Comparison of ENCODE assay signal across 10 mouse cellular contexts in genomic region chr14:50352438-50352837, GRCm38 (mm10). TPM values are rescaled to one million over a fixed set of nuclear protein-coding genes. Genes with fewer than 3 reads are reported as not detected.
DNase-seq lines count a peak whose midpoint lies in the region; ATAC-seq and TF ChIP-seq lines count a peak whose summit lies in the region.
"Had no signal": no experiment of that assay in that cellular context is flagged by ENCODE, and none has a peak within 500 bp of the region (broad histone marks: within the 10 kb centered on the region; RNA-seq: fewer than 3 reads in every experiment).

No protein-coding gene starts in this region.

- no peak for ATAC-seq in intestine, postnatal 0 days
- no peak for ATAC-seq in intestine, embryonic 16.5 days
- ATAC-seq in granulocyte monocyte progenitor cell, adult 5-6 weeks (replicated peaks; ENCODE audit: poor library complexity, severe bottlenecking), result peak; percentile 88

- WGBS in intestine, postnatal 0 days, result 41% methylated on average over 3 of the region's 3 CpGs
- 41% methylated on average over 3 of the region's 3 CpGs for WGBS in intestine, embryonic 16.5 days

- no peak overlapping the region for H3K27ac ChIP-seq in intestine, postnatal 0 days (ENCODE audit: low read depth, low read length)
- no peak overlapping the region for H3K27ac ChIP-seq in intestine, embryonic 16.5 days (ENCODE audit: low read length)
- H3K27ac ChIP-seq: midbrain, embryonic 12.5 days had no signal

- H3K4me3 ChIP-seq in intestine, postnatal 0 days (ENCODE audit: low read depth, low read length), result no peak overlapping the region
- H3K4me3 ChIP-seq in intestine, embryonic 16.5 days (ENCODE audit: low read length), result no peak overlapping the region
- H3K4me3 ChIP-seq: midbrain, embryonic 12.5 days had no signal

- no peak overlapping the region for H3K9ac ChIP-seq in intestine, postnatal 0 days (ENCODE audit: low read depth, low read length)
- H3K9ac ChIP-seq in intestine, embryonic 16.5 days (ENCODE audit: low read depth, low read length), result no peak overlapping the region
- H3K9ac ChIP-seq: midbrain, embryonic 12.5 days had no signal

- TF ChIP-seq CTCF in intestine, postnatal 0 days (IDR thresholded peaks at IDR 0.05; ENCODE audit: low read depth), result peak; percentile 59

- H3K36me3 ChIP-seq in intestine, postnatal 0 days (ENCODE audit: control insufficient read depth, insufficient read depth), result no peaks in the 10 kb centered on the region
- no peaks in the 10 kb centered on the region for H3K36me3 ChIP-seq in intestine, embryonic 16.5 days (ENCODE audit: control insufficient read depth, insufficient read depth, low read length)
- H3K36me3 ChIP-seq: midbrain, embryonic 12.5 days had no signal

- H3K27me3 ChIP-seq in intestine, postnatal 0 days (replicated peaks; ENCODE audit: control insufficient read depth, insufficient read depth, low read length), result no peaks in the 10 kb centered on the region
- H3K27me3 ChIP-seq in intestine, embryonic 16.5 days (replicated peaks; ENCODE audit: control insufficient read depth, insufficient read depth, low read length), result no peaks in the 10 kb centered on the region
- H3K27me3 ChIP-seq: midbrain, embryonic 12.5 days had no signal

- DNase-seq in 3T3-L1 (ENCODE audit: low read depth, low spot score) (peak; percentile 19), MEL-GATA-1-ER (ENCODE audit: extremely low read depth, low read depth) (peak; percentile 6)
- no peak for DNase-seq in frontal cortex, postnatal 36 days (ENCODE audit: low spot score in 2 of 2)
- DNase-seq in right cerebral cortex, postnatal 36 days (ENCODE audit: low spot score in 2 of 2), result no peak
- no peak for DNase-seq in layer of hippocampus, adult 18-20 months (ENCODE audit: low spot score in 2 of 2)

- H3K9me3 ChIP-seq in intestine, postnatal 0 days (ENCODE audit: control insufficient read depth), result no peaks in the 10 kb centered on the region
- no peaks in the 10 kb centered on the region for H3K9me3 ChIP-seq in intestine, embryonic 16.5 days (ENCODE audit: control insufficient read depth, low read length)

- H3K4me2 ChIP-seq in intestine, postnatal 0 days (replicated peaks; ENCODE audit: low read depth), result no peak overlapping the region
- H3K4me2 ChIP-seq in intestine, embryonic 16.5 days (ENCODE audit: low read depth, low read length), result no peak overlapping the region
- H3K4me2 ChIP-seq: midbrain, embryonic 12.5 days had no signal

- H3K4me1 ChIP-seq in intestine, postnatal 0 days (replicated peaks; ENCODE audit: control insufficient read depth, insufficient read depth, low read length), result no peaks in the 10 kb centered on the region
- H3K4me1 ChIP-seq in intestine, embryonic 16.5 days (ENCODE audit: control insufficient read depth, insufficient read depth, low read length), result no peaks in the 10 kb centered on the region
- H3K4me1 ChIP-seq: midbrain, embryonic 12.5 days had no signal

RNA-seq across cellular contexts. Expression of gene Olfr735, which starts 3.8 kb away (rescaled TPM):
- polyA plus RNA-seq in intestine, postnatal 0 days (2015; fragmentation: Nextera tagmentation; extraction: Ambion mirVana), result not detected in 2 replicates
- not detected in 2 replicates for polyA plus RNA-seq in intestine, embryonic 16.5 days (2015; fragmentation: Nextera tagmentation; extraction: Ambion mirVana)
- total RNA-seq in granulocyte monocyte progenitor cell, adult 5-6 weeks (2014; fragmentation: Nextera tagmentation), result not detected in 2 replicates
- total RNA-seq in granulocyte monocyte progenitor cell, adult 5-6 weeks (2017), result not detected in 2 replicates
- not detected for total RNA-seq in layer of hippocampus, adult 18-20 months (2021)
- polyA plus RNA-seq: heart, embryonic 14.5 days; midbrain, embryonic 12.5 days had no signal

RNA-seq across cellular contexts. Expression of gene Tlr11, which starts 5.3 kb away (rescaled TPM):
- polyA plus RNA-seq in intestine, postnatal 0 days (2015; fragmentation: Nextera tagmentation; extraction: Ambion mirVana), result 0.07 and 0.08 TPM in 2 replicates
- 0.05 and 0.10 TPM in 2 replicates for polyA plus RNA-seq in intestine, embryonic 16.5 days (2015; fragmentation: Nextera tagmentation; extraction: Ambion mirVana)
- not detected in 2 replicates for total RNA-seq in granulocyte monocyte progenitor cell, adult 5-6 weeks (2014; fragmentation: Nextera tagmentation)
- total RNA-seq in granulocyte monocyte progenitor cell, adult 5-6 weeks (2017), result not detected in 2 replicates
- not detected for total RNA-seq in layer of hippocampus, adult 18-20 months (2021)
- polyA plus RNA-seq: heart, embryonic 14.5 days; midbrain, embryonic 12.5 days had no signal

RNA-seq across cellular contexts. Expression of gene Olfr734, which starts 25.9 kb away (rescaled TPM):
- not detected in 2 replicates for polyA plus RNA-seq in intestine, postnatal 0 days (2015; fragmentation: Nextera tagmentation; extraction: Ambion mirVana)
- not detected in 2 replicates for polyA plus RNA-seq in intestine, embryonic 16.5 days (2015; fragmentation: Nextera tagmentation; extraction: Ambion mirVana)
- total RNA-seq in granulocyte monocyte progenitor cell, adult 5-6 weeks (2014; fragmentation: Nextera tagmentation), result not detected in 2 replicates
- not detected in 2 replicates for total RNA-seq in granulocyte monocyte progenitor cell, adult 5-6 weeks (2017)
- total RNA-seq in layer of hippocampus, adult 18-20 months (2021), result not detected
- polyA plus RNA-seq: heart, embryonic 14.5 days; midbrain, embryonic 12.5 days had no signal

RNA-seq across cellular contexts. Expression of gene Olfr736, which starts 28.5 kb away (rescaled TPM):
- not detected in 2 replicates for polyA plus RNA-seq in intestine, postnatal 0 days (2015; fragmentation: Nextera tagmentation; extraction: Ambion mirVana)
- not detected in 2 replicates for polyA plus RNA-seq in intestine, embryonic 16.5 days (2015; fragmentation: Nextera tagmentation; extraction: Ambion mirVana)
- not detected in 2 replicates for total RNA-seq in granulocyte monocyte progenitor cell, adult 5-6 weeks (2014; fragmentation: Nextera tagmentation)
- not detected in 2 replicates for total RNA-seq in granulocyte monocyte progenitor cell, adult 5-6 weeks (2017)
- total RNA-seq in layer of hippocampus, adult 18-20 months (2021), result not detected
- polyA plus RNA-seq: heart, embryonic 14.5 days; midbrain, embryonic 12.5 days had no signal

RNA-seq across cellular contexts. Expression of gene Olfr733, which starts 51.1 kb away (rescaled TPM):
- not detected in 2 replicates for polyA plus RNA-seq in intestine, postnatal 0 days (2015; fragmentation: Nextera tagmentation; extraction: Ambion mirVana)
- not detected in 2 replicates for polyA plus RNA-seq in intestine, embryonic 16.5 days (2015; fragmentation: Nextera tagmentation; extraction: Ambion mirVana)
- total RNA-seq in granulocyte monocyte progenitor cell, adult 5-6 weeks (2014; fragmentation: Nextera tagmentation), result not detected in 2 replicates
- total RNA-seq in granulocyte monocyte progenitor cell, adult 5-6 weeks (2017), result not detected in 2 replicates
- total RNA-seq in layer of hippocampus, adult 18-20 months (2021), result not detected
- polyA plus RNA-seq: heart, embryonic 14.5 days; midbrain, embryonic 12.5 days had no signal

Comparison
In these comparisons a context has a peak if more than half of its experiments do, and no peak if none do; other contexts are left out.
1. DNase-seq: peak in 3T3-L1 (single experiment) and MEL-GATA-1-ER (single experiment); none in frontal cortex, postnatal 36 days (0 of 2), right cerebral cortex, postnatal 36 days (0 of 2) and layer of hippocampus, adult 18-20 months (0 of 2).